Mouse (Mus musculus): ENCODE data around the gene Olfr376. TPM values are rescaled to one million over a fixed set of nuclear protein-coding genes. Genes with fewer than 3 reads are reported as not detected.

Gene Olfr376
- polyA plus RNA-seq, 1 experiment from 2014 or later: not detected

Other genes with a start within 250 kb of the Olfr376 start
- 4.0 TPM in 2 replicates for gene Haspin, start 233.0 kb upstream of the Olfr376 start, polyA plus RNA-seq (2015; fragmentation: Nextera tagmentation; extraction: Ambion mirVana)
- gene P2rx5, start 210.8 kb upstream of the Olfr376 start, polyA plus RNA-seq (2015; fragmentation: Nextera tagmentation; extraction: Ambion mirVana): 0.43 and 0.49 TPM in 2 replicates
- gene Emc6, start 194.2 kb upstream of the Olfr376 start, polyA plus RNA-seq (2015; fragmentation: Nextera tagmentation; extraction: Ambion mirVana): 126 and 131 TPM in 2 replicates
- gene Tax1bp3, start 194.2 kb upstream of the Olfr376 start, polyA plus RNA-seq (2015; fragmentation: Nextera tagmentation; extraction: Ambion mirVana): 131 TPM in 2 replicates
- 16.2 and 18.4 TPM in 2 replicates for gene Ctns, start 172.2 kb upstream of the Olfr376 start, polyA plus RNA-seq (2015; fragmentation: Nextera tagmentation; extraction: Ambion mirVana)
- 2.6 and 2.9 TPM in 2 replicates for gene Shpk, start 171.8 kb upstream of the Olfr376 start, polyA plus RNA-seq (2015; fragmentation: Nextera tagmentation; extraction: Ambion mirVana)
- 0.41 and 0.68 TPM in 2 replicates for gene Trpv1, start 137.0 kb upstream of the Olfr376 start, polyA plus RNA-seq (2015; fragmentation: Nextera tagmentation; extraction: Ambion mirVana)
- gene Trpv3, start 103.9 kb upstream of the Olfr376 start, polyA plus RNA-seq (2015; fragmentation: Nextera tagmentation; extraction: Ambion mirVana): 0.22 and 0.25 TPM in 2 replicates
- 2.0 and 2.2 TPM in 2 replicates for gene Aspa, start 41.6 kb upstream of the Olfr376 start, polyA plus RNA-seq (2015; fragmentation: Nextera tagmentation; extraction: Ambion mirVana)
- gene Gm49340, start 41.5 kb upstream of the Olfr376 start, polyA plus RNA-seq (2015; fragmentation: Nextera tagmentation; extraction: Ambion mirVana): not detected in 2 replicates
- 0.25 TPM in 1 of 2 replicates, not detected in the other for gene Spata22, start 41.5 kb upstream of the Olfr376 start, polyA plus RNA-seq (2015; fragmentation: Nextera tagmentation; extraction: Ambion mirVana)
- gene Olfr20, start 20.5 kb upstream of the Olfr376 start, polyA plus RNA-seq (2015; fragmentation: Nextera tagmentation; extraction: Ambion mirVana): not detected in 2 replicates
- not detected in 2 replicates for gene Olfr1, start 28.4 kb downstream of the Olfr376 start, polyA plus RNA-seq (2015; fragmentation: Nextera tagmentation; extraction: Ambion mirVana)
- gene Olfr378, start 57.2 kb downstream of the Olfr376 start, polyA plus RNA-seq (2015; fragmentation: Nextera tagmentation; extraction: Ambion mirVana): not detected in 2 replicates
- gene Olfr380, start 86.3 kb downstream of the Olfr376 start, polyA plus RNA-seq (2015; fragmentation: Nextera tagmentation; extraction: Ambion mirVana): not detected in 2 replicates
- not detected in 2 replicates for gene Olfr381, start 120.4 kb downstream of the Olfr376 start, polyA plus RNA-seq (2015; fragmentation: Nextera tagmentation; extraction: Ambion mirVana)
- gene Olfr382, start 146.0 kb downstream of the Olfr376 start, polyA plus RNA-seq (2015; fragmentation: Nextera tagmentation; extraction: Ambion mirVana): not detected in 2 replicates
- gene Olfr385, start 221.8 kb downstream of the Olfr376 start, polyA plus RNA-seq (2015; fragmentation: Nextera tagmentation; extraction: Ambion mirVana): not detected in 2 replicates
- gene Olfr384, start 227.3 kb downstream of the Olfr376 start, polyA plus RNA-seq (2015; fragmentation: Nextera tagmentation; extraction: Ambion mirVana): not detected in 2 replicates

All from hindbrain, embryonic 15.5 days (tissue).